Mouse (Mus musculus): Measurements from ENCODE around the gene Med12l.
"Not testable (repeated sequence)": the region's sequence is repeated elsewhere in the genome, so short reads cannot be mapped to it uniquely, and the experiment has no call there.

The Med12l gene

GRCm38 (mm10) chr3:59138946-59139468 is 133.4 kb downstream of the Med12l start:
- in situ Hi-C loops (cut with MboI, MseI), result no loop called here

- in situ Hi-C loops (cut with MboI, MseI), result no loop called here
These were observed 134.0 kb downstream of the Med12l start for GRCm38 (mm10) chr3:59139651-59140051.

- in situ Hi-C loops (cut with MboI, MseI), result no loop called here
These were observed 134.5 kb downstream of the Med12l start for GRCm38 (mm10) chr3:59140115-59140514.

- in situ Hi-C loops (cut with MboI, MseI), result not testable (repeated sequence)
These were observed 135.3 kb downstream of the Med12l start for GRCm38 (mm10) chr3:59140941-59141340.

GRCm38 (mm10) chr3:59141507-59142305 is 136.1 kb downstream of the Med12l start:
- in situ Hi-C loops (cut with MboI, MseI), result no loop called here

GRCm38 (mm10) chr3:59145194-59145593 is 139.6 kb downstream of the Med12l start:
- in situ Hi-C loops (cut with MboI, MseI), result no loop called here

- in situ Hi-C loops (cut with MboI, MseI), result no loop called here
These were observed 144.0 kb downstream of the Med12l start for GRCm38 (mm10) chr3:59149646-59150045.

- in situ Hi-C loops (cut with MboI, MseI), result no loop called here
These were observed 145.0 kb downstream of the Med12l start for GRCm38 (mm10) chr3:59150624-59151023.

GRCm38 (mm10) chr3:59153424-59153823 is 147.8 kb downstream of the Med12l start, which contains the start of gene P2ry14:
TSS of gene P2ry14 (minus strand) at chr3:59153618.
- in situ Hi-C loops (cut with MboI, MseI), result no loop called here

GRCm38 (mm10) chr3:59154888-59155287 is 149.3 kb downstream of the Med12l start:
- in situ Hi-C loops (cut with MboI, MseI), result no loop called here

- in situ Hi-C loops (cut with MboI, MseI), result no loop called here
These were observed 149.8 kb downstream of the Med12l start for GRCm38 (mm10) chr3:59155404-59155803.

- in situ Hi-C loops (cut with MboI, MseI), result no loop called here
These were observed 151.4 kb downstream of the Med12l start for GRCm38 (mm10) chr3:59157048-59157447.

GRCm38 (mm10) chr3:59160465-59160864 is 154.8 kb downstream of the Med12l start:
- in situ Hi-C loops (cut with MboI, MseI), result no loop called here

GRCm38 (mm10) chr3:59167417-59168054 is 161.9 kb downstream of the Med12l start:
- in situ Hi-C loops (cut with MboI, MseI), result no loop called here

GRCm38 (mm10) chr3:59168476-59168875 is 162.9 kb downstream of the Med12l start:
- in situ Hi-C loops (cut with MboI, MseI), result no loop called here

GRCm38 (mm10) chr3:59169215-59169614 is 163.6 kb downstream of the Med12l start:
- in situ Hi-C loops (cut with MboI, MseI), result no loop called here

GRCm38 (mm10) chr3:59169921-59170627 is 164.4 kb downstream of the Med12l start:
- in situ Hi-C loops (cut with MboI, MseI), result no loop called here

- in situ Hi-C loops (cut with MboI, MseI), result loop anchor here (25.0 kb wide), 1 partner anchor 563 kb away; the partner anchor contains the start of gene Gm5538
These were observed 169.0 kb downstream of the Med12l start for GRCm38 (mm10) chr3:59174426-59175154.

GRCm38 (mm10) chr3:59175234-59175633 is 169.6 kb downstream of the Med12l start:
- in situ Hi-C loops (cut with MboI, MseI), result loop anchor here (25.0 kb wide), 1 partner anchor 562 kb away; the partner anchor contains the start of gene Gm5538

GRCm38 (mm10) chr3:59176871-59177270 is 171.2 kb downstream of the Med12l start:
- in situ Hi-C loops (cut with MboI, MseI), result loop anchor here (25.0 kb wide), 1 partner anchor 560 kb away; the partner anchor contains the start of gene Gm5538

GRCm38 (mm10) chr3:59181134-59181533 is 175.5 kb downstream of the Med12l start:
- in situ Hi-C loops (cut with MboI, MseI), result loop anchor here (25.0 kb wide), 1 partner anchor 556 kb away; the partner anchor contains the start of gene Gm5538

Measured in T-helper 2 cell (primary cell).